Mouse (Mus musculus) CD4-positive, CD25-positive, alpha-beta regulatory T cell, adult 4 months (primary cell): Measurements from ENCODE around the gene Lipo4. TPM values are rescaled to one million over a fixed set of nuclear protein-coding genes. Genes with fewer than 3 reads are reported as not detected.
"Not testable (repeated sequence)": the region's sequence is repeated elsewhere in the genome, so short reads cannot be mapped to it uniquely, and the experiment has no call there.

Experiments
- ATAC-seq: one replicate; pipeline ENCODE4 v1.8.0; 2017
- polyA plus RNA-seq, 2 experiments: library from polyadenylated mRNA; unstranded; fragments of 100-300 nt; shearing (Covaris generic); gene quantifications; one replicate each; pipeline ENCODE4 v1.2.1; 2017

The Lipo4 gene
- polyA plus RNA-seq = not detected

DNA sequence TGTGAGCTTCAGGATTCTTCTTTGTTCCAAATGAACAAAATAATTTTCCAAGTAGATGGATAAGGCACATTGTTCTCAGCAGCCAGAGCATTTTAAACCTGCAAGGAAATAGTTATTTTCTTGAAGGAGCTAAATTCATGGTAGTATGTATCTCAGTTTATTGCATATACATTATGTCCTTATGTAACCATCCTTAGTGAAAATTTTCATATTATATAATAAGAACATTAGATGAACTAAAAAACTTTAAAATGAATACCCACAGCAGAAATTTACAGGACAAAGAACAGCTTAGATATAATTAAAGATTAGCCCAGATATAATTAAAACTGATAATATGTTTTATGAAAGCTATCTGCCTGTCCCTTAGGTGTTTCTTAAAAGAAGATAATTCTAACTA lies at the start of gene Lipo4:
Gene Lipo4, minus strand, starts transcription at position 101 of the 400 bp plus-strand sequence.
- no peak for ATAC-seq

DNA sequence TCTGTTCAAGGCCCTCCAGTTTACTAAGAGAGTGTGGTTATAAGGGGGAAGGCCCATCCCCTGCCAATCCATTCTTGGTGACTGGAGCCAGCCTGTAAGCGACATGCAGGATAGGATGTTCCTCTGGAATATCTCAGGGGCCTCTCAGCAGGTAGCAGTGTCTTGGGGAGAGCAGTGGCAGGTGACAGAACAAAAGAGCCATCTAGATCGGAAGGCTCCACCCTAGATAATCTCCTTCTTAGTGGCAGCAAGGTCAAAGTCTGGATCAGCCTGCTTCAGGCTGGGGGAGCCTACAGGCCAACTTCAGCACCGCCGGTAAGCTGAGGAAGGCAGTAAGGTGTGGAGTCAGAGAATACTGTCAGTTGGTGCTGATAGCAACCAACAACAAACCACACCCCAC lies 61.2 kb downstream of the Lipo4 start:
- not testable (repeated sequence) for ATAC-seq

DNA sequence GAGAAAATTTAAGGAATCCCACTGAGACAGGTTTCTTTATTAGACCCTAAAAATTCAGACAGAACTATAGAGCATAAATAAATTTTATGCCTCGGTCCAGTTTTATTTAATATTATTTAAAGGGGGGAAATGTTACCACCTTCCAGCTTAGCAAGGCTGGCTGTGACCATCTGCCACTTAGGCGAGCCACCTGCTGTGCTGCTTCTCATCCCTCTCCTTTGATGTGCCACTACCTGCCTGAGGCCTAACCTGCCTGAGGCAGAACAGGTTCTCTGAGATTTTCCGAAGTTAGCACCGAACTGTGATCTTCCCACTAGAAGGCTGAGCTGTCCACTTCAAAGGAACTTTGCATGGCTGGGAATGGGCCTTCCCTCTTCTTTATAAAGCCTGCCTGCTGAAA lies 63.9 kb downstream of the Lipo4 start:
- ATAC-seq = no peak

Other genes with a start within 250 kb of the Lipo4 start
- 1 to 10 TPM; 3.0 to 3.4 TPM for gene Rnls, start 125.5 kb downstream of the Lipo4 start, polyA plus RNA-seq
- not detected for gene Gm8978, start 107.5 kb upstream of the Lipo4 start, polyA plus RNA-seq
- not detected for gene Lipo2, start 233.6 kb upstream of the Lipo4 start, polyA plus RNA-seq
- gene Lipo3, start 244.2 kb upstream of the Lipo4 start, polyA plus RNA-seq = 1 to 10 TPM; 7.0 to 9.4 TPM